Mouse (Mus musculus): ENCODE results near the gene Gm5591. TPM values are rescaled to one million over a fixed set of nuclear protein-coding genes. Genes with fewer than 3 reads are reported as not detected.
"Not testable (repeated sequence)": the region's sequence is repeated elsewhere in the genome, so short reads cannot be mapped to it uniquely, and the experiment has no call there.

The Gm5591 gene
- not detected in 2 replicates for total RNA-seq (2017)

- not testable (repeated sequence) for ATAC-seq (ENCODE audit: extremely low read depth, insufficient number of reproducible peaks, low FRiP score, poor library complexity, severe bottlenecking)
Measured at GRCm38 (mm10) chr7:38528093-38528492, at the start of gene Gm5591. Gm5591 (minus strand) TSS chr7:38528193.

DNA sequence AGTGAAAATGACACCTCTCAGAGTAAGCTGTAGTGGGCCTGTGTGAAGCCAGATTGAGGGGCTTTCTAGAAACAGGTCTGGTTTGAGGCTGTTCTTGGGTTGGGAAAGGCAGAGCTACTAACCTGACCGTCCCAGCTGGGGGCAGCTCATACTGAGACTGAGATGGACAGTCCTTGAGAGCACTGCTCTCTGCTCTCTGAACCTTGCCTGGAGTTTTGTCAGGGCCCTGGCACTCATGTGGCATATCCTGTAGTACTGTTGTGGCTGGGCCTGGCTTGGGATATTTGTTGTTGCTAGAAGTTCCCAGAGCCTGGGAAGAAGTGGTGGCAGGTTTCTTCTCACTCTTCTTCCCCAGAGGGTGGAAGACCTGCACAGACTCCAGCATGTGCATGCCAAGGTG is 39.5 kb downstream of the Gm5591 start:
- ATAC-seq (ENCODE audit: extremely low read depth, insufficient number of reproducible peaks, low FRiP score, poor library complexity, severe bottlenecking): not testable (repeated sequence)

All from neutrophil, adult 5-6 weeks (primary cell).